Mouse (Mus musculus): Measurements from ENCODE around the gene Cyp2u1.

- TF ChIP-seq CTCF (IDR thresholded peaks at IDR 0.05; ENCODE audit: extremely low read depth, insufficient read depth, low read length) (no peak), POLR2A (IDR thresholded peaks at IDR 0.05; ENCODE audit: extremely low read depth, insufficient read depth, low read length) (no peak)
Measured at GRCm38 (mm10) chr3:131250283-131250682, 52.7 kb downstream of the Cyp2u1 start.
